Mouse (Mus musculus): ENCODE measurements around the gene Ap1b1. TPM values are rescaled to one million over a fixed set of nuclear protein-coding genes. Genes with fewer than 3 reads are reported as not detected.

Ap1b1 gene
- total and polyA plus RNA-seq, 3 experiments, result 86.1 to 141 (median 98.0) TPM

- TF ChIP-seq TAL1 (conservative IDR thresholded peaks at IDR 0.05; ENCODE audit: low read depth, low read length), result no peak
- no peak for TF ChIP-seq CTCF (IDR thresholded peaks at IDR 0.05; ENCODE audit: low read depth, low read length)
- TF ChIP-seq POLR2AphosphoS5 (IDR thresholded peaks at IDR 0.05; ENCODE audit: insufficient replicate concordance, low read depth, low read length), result no peak
- no peak for TF ChIP-seq GATA2 (IDR thresholded peaks at IDR 0.05; ENCODE audit: borderline replicate concordance, low read depth, low read length)
- no peak for TF ChIP-seq GATA1 (IDR thresholded peaks at IDR 0.05; ENCODE audit: borderline replicate concordance, low read length)
- H3K4me3 ChIP-seq (ENCODE audit: low read depth, low read length), result no peak overlapping the region
- H3K9me3 ChIP-seq (replicated peaks), result no peaks in the 10 kb centered on the region
- H3K36me3 ChIP-seq (replicated peaks), result peaks cover 99% of the 10 kb centered on the region
- H3K4me1 ChIP-seq (ENCODE audit: insufficient read depth, low read depth, low read length), result peaks cover 8% of the 10 kb centered on the region; the same call in 1 of the 2 replicates
- H3K27me3 ChIP-seq (ENCODE audit: insufficient read depth, low read length), result no peaks in the 10 kb centered on the region
- ATAC-seq (ENCODE audit: extremely low read depth, insufficient number of reproducible peaks, low FRiP score, poor library complexity, severe bottlenecking), result no peak
- DNase-seq (ENCODE audit: low spot score), result no peak
These were observed 46.1 kb downstream of the Ap1b1 start for GRCm38 (mm10) chr11:5032706-5033105.

- no peak for TF ChIP-seq GATA1 (IDR thresholded peaks at IDR 0.05; ENCODE audit: borderline replicate concordance, low read length)
- no peak for TF ChIP-seq GATA2 (IDR thresholded peaks at IDR 0.05; ENCODE audit: borderline replicate concordance, low read depth, low read length)
- no peak for TF ChIP-seq TAL1 (conservative IDR thresholded peaks at IDR 0.05; ENCODE audit: low read depth, low read length)
- no peak for TF ChIP-seq POLR2AphosphoS5 (IDR thresholded peaks at IDR 0.05; ENCODE audit: insufficient replicate concordance, low read depth, low read length)
- no peak for TF ChIP-seq CTCF (IDR thresholded peaks at IDR 0.05; ENCODE audit: low read depth, low read length)
- H3K4me1 ChIP-seq (ENCODE audit: insufficient read depth, low read depth, low read length), result peaks cover 8% of the 10 kb centered on the region; the same call in 1 of the 2 replicates
- ATAC-seq (ENCODE audit: extremely low read depth, insufficient number of reproducible peaks, low FRiP score, poor library complexity, severe bottlenecking), result no peak
- H3K4me3 ChIP-seq (ENCODE audit: low read depth, low read length), result no peak overlapping the region
- H3K9me3 ChIP-seq (replicated peaks), result no peaks in the 10 kb centered on the region
- DNase-seq (ENCODE audit: low spot score), result no peak
- H3K27me3 ChIP-seq (ENCODE audit: insufficient read depth, low read length), result no peaks in the 10 kb centered on the region
- H3K36me3 ChIP-seq (replicated peaks), result peaks cover 99% of the 10 kb centered on the region
These were observed 46.5 kb downstream of the Ap1b1 start for GRCm38 (mm10) chr11:5033136-5033535.

DNA sequence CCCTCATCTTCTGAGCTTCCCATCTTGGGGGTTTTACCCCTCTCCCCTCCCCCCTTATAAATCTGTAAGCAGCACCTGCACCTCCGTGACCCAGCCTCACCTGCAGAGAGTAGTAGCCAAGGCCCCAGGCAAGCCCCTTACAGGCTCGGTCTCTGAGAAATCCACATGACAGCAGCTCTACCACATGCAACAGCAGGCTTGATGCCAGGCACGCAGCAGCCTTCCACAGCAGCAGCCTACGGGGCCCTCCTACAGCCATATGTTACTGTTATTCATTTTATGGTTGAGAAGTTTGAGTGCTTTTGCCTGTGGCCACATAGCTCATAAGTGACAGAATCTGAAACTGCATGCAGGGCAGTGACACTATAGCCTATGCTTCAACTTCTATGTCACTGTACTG, 48.8 kb downstream of the Ap1b1 start:
- Histone ChIP-seq H3K9me3 (replicated peaks) (no peaks in the 10 kb centered on the region), H3K27me3 (ENCODE audit: insufficient read depth, low read length) (no peaks in the 10 kb centered on the region), H3K36me3 (replicated peaks) (peaks cover 100% of the 10 kb centered on the region), H3K4me1 (ENCODE audit: insufficient read depth, low read depth, low read length) (peaks cover 13% of the 10 kb centered on the region; the same call in 1 of the 2 replicates), H3K4me3 (ENCODE audit: low read depth, low read length) (no peak overlapping the region)
- ATAC-seq (ENCODE audit: extremely low read depth, insufficient number of reproducible peaks, low FRiP score, poor library complexity, severe bottlenecking) (no peak), DNase-seq (ENCODE audit: low spot score) (no peak)
- TF ChIP-seq GATA2 (IDR thresholded peaks at IDR 0.05; ENCODE audit: borderline replicate concordance, low read depth, low read length), result no peak
- no peak for TF ChIP-seq CTCF (IDR thresholded peaks at IDR 0.05; ENCODE audit: low read depth, low read length)
- no peak for TF ChIP-seq POLR2AphosphoS5 (IDR thresholded peaks at IDR 0.05; ENCODE audit: insufficient replicate concordance, low read depth, low read length)
- no peak for TF ChIP-seq GATA1 (IDR thresholded peaks at IDR 0.05; ENCODE audit: borderline replicate concordance, low read length)
- TF ChIP-seq TAL1 (conservative IDR thresholded peaks at IDR 0.05; ENCODE audit: low read depth, low read length), result no peak

GRCm38 (mm10) chr11:5037146-5037854, 50.7 kb downstream of the Ap1b1 start:
- no peak for TF ChIP-seq GATA1 (IDR thresholded peaks at IDR 0.05; ENCODE audit: borderline replicate concordance, low read length)
- no peak for TF ChIP-seq GATA2 (IDR thresholded peaks at IDR 0.05; ENCODE audit: borderline replicate concordance, low read depth, low read length)

GRCm38 (mm10) chr11:5040585-5040984, 54.0 kb downstream of the Ap1b1 start:
- H3K36me3 ChIP-seq (replicated peaks), result peaks cover 83% of the 10 kb centered on the region
- peaks cover 8% of the 10 kb centered on the region; the same call in 1 of the 2 replicates for H3K4me1 ChIP-seq (ENCODE audit: insufficient read depth, low read depth, low read length)
- no peaks in the 10 kb centered on the region for H3K27me3 ChIP-seq (ENCODE audit: insufficient read depth, low read length)
- TF ChIP-seq POLR2AphosphoS5 (IDR thresholded peaks at IDR 0.05; ENCODE audit: insufficient replicate concordance, low read depth, low read length) (no peak), GATA1 (IDR thresholded peaks at IDR 0.05; ENCODE audit: borderline replicate concordance, low read length) (no peak), GATA2 (IDR thresholded peaks at IDR 0.05; ENCODE audit: borderline replicate concordance, low read depth, low read length) (no peak), CTCF (IDR thresholded peaks at IDR 0.05; ENCODE audit: low read depth, low read length) (no peak), TAL1 (conservative IDR thresholded peaks at IDR 0.05; ENCODE audit: low read depth, low read length) (no peak)
- no peak overlapping the region for H3K4me3 ChIP-seq (ENCODE audit: low read depth, low read length)
- DNase-seq (ENCODE audit: low spot score) (no peak), ATAC-seq (ENCODE audit: extremely low read depth, insufficient number of reproducible peaks, low FRiP score, poor library complexity, severe bottlenecking) (no peak; the same call in 1 of the 2 replicates)
- no peaks in the 10 kb centered on the region for H3K9me3 ChIP-seq (replicated peaks)

More at GRCm38 (mm10) chr11:5037146-5037854, 50.7 kb downstream of the Ap1b1 start:
- no peak for ATAC-seq (ENCODE audit: extremely low read depth, insufficient number of reproducible peaks, low FRiP score, poor library complexity, severe bottlenecking)
- peaks cover 100% of the 10 kb centered on the region for H3K36me3 ChIP-seq (replicated peaks)
- H3K9me3 ChIP-seq (replicated peaks), result no peaks in the 10 kb centered on the region
- H3K4me3 ChIP-seq (ENCODE audit: low read depth, low read length), result no peak overlapping the region
- H3K4me1 ChIP-seq (ENCODE audit: insufficient read depth, low read depth, low read length), result peaks cover 8% of the 10 kb centered on the region; the same call in 1 of the 2 replicates
- no peak for DNase-seq (ENCODE audit: low spot score)
- H3K27me3 ChIP-seq (ENCODE audit: insufficient read depth, low read length), result no peaks in the 10 kb centered on the region

GRCm38 (mm10) chr11:5041144-5041780, 54.6 kb downstream of the Ap1b1 start:
- Histone ChIP-seq H3K4me3 (ENCODE audit: low read depth, low read length) (no peak overlapping the region), H3K27me3 (ENCODE audit: insufficient read depth, low read length) (0 out of 2 replicates have a peak, but pooled peaks cover under 1% of the 10 kb centered on the region), H3K4me1 (ENCODE audit: insufficient read depth, low read depth, low read length) (peaks cover 13% of the 10 kb centered on the region; the same call in 1 of the 2 replicates), H3K9me3 (replicated peaks) (no peaks in the 10 kb centered on the region), H3K36me3 (replicated peaks) (peaks cover 76% of the 10 kb centered on the region)
- TF ChIP-seq CTCF (IDR thresholded peaks at IDR 0.05; ENCODE audit: low read depth, low read length), result no peak
- no peak for TF ChIP-seq GATA2 (IDR thresholded peaks at IDR 0.05; ENCODE audit: borderline replicate concordance, low read depth, low read length)
- TF ChIP-seq POLR2AphosphoS5 (IDR thresholded peaks at IDR 0.05; ENCODE audit: insufficient replicate concordance, low read depth, low read length), result no peak
- TF ChIP-seq GATA1 (IDR thresholded peaks at IDR 0.05; ENCODE audit: borderline replicate concordance, low read length), result no peak
- no peak for TF ChIP-seq TAL1 (conservative IDR thresholded peaks at IDR 0.05; ENCODE audit: low read depth, low read length)
- no peak for DNase-seq (ENCODE audit: low spot score)
- no peak for ATAC-seq (ENCODE audit: extremely low read depth, insufficient number of reproducible peaks, low FRiP score, poor library complexity, severe bottlenecking)
